Mouse (Mus musculus): ENCODE results near the gene Olfr523.
"Not testable (repeated sequence)": the region's sequence is repeated elsewhere in the genome, so short reads cannot be mapped to it uniquely, and the experiment has no call there.

Olfr523 gene

DNA sequence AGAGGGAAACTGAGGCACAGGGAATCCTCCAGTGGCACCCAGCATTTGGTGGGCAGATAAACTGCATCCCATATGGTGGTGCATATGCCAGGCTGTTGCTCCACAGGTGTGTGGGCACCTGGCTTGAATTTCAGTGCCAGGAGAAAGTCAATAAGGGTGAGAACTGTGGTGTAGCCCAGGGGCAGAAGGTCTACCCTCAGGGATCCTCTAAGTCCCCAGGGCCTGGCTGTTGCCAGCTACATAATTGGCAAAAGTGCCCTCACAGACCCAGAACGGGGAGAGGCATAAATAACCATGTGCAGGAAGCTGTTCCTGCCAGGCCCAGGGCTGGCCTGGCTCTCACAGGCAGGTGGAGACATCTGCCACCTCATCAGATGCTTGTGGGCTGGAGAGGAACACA lies at the start of gene Olfr523:
TSS of gene Olfr523 (plus strand) at position 282 of the 400 bp plus-strand sequence.
- DNase-seq (ENCODE audit: low read depth) = no peak

DNA sequence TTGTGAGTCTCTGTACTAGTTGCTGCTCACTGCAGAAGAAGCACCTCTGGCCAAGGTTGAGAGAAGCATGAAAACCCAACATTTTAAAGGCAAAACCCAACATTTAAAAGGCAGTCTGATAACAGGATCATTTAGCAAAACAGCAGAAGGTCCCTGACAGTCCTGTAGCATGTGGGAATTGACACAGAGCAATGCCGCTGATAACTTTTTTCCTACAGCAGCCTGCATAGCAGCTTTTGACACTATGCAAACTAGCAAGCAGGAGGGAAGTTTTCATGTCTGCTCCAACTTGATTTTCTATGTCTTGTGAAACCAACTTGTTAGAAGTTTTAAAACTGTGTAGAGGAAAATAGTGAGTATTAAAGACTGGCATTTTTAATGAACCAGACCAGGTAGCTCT lies 48.6 kb upstream of the Olfr523 start:
- no peak for DNase-seq (ENCODE audit: low read depth)

DNA sequence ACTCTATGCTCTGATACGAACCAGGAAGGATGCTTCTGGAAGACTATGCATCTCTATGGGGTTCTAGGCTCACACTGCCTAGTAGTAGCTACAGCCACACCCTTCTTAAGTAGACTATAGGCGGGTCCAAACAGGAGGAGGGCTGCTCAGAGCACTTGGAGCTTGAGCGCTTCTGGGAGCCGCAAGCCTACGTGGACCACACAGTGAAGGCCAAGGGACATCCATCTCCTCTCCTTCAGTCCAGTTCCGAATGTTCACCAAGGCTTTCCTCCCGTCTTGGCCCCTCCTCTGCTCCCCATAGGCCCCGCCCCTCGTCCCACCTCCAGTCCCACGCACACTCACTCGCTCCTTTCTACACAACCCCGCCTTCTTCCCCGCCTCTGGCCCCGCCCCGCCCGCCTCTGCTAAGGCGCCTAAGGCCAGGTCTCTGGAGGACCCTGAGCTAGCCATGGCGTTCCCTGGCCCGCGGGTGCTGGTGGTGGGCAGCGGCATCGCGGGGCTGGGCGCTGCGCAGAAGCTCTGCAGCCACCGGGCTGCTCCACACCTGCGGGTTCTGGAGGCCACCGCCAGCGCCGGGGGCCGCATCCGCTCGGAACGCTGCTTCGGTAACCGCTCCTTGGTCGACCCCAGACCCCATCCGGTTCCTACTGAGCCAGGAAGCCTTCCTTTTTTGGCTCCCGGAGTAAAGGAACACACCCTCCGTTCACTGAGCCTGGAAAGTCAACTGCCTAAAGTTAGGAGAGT lies 47.6 kb upstream of the Olfr523 start:
- DNase-seq (ENCODE audit: low read depth) = peak; percentile 91

DNA sequence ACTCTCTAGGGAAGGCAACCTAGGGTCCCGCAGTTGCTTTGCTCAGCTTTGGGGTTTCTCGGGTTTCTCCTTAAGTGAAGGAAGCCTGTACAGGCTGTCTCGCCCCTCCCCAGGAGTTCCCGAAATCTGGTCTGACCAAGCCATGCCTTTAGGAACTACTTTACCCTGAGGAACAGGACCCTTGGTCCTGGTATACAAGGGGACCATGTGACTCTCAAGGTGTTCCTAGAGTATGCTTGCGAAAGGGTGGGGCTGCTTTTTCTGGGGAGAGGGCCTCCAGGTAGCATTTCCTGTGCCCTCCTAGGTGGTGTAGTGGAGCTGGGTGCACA lies 47.0 kb upstream of the Olfr523 start:
- no peak for DNase-seq (ENCODE audit: low read depth)

DNA sequence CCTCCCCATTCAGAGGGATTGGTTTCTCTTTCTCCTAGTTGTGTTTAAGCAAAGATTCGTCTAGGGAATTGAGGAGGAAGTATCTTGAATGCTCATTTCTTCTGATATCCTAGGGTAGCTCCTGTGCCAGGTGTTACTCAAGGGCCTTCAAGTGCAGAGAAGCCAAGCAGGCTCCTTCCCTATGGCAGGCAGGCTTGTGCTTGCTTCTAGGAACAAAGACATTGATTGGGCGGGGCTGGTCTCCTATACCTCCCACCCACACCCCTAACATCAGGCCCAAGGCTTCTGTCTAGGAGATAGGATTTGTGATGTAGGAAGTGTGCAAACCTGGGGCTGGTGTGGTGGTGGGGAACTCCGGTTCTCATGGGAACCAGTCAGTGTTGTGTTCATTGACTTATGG lies 46.1 kb upstream of the Olfr523 start:
- DNase-seq (ENCODE audit: low read depth) = no peak

DNA sequence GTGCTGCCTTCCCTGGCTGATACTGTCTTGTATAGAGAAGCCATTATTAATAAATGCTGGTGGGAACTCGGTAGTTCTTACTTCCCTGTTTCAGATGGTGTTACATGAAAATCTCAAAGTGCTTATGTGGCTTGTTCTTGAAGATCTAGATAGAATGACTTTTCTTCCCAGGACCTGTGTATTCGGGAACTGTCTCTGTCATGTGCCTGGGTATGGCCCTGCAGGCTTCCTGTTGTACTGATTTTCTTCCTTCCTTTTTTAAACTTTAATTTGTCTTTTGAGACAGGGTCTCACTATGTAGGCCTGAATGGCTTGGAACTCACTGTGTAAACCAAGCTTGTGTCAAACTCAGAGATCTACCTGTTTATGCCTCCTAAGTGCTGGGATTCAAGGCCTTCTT lies 45.1 kb upstream of the Olfr523 start:
- DNase-seq (ENCODE audit: low read depth) = no peak

DNA sequence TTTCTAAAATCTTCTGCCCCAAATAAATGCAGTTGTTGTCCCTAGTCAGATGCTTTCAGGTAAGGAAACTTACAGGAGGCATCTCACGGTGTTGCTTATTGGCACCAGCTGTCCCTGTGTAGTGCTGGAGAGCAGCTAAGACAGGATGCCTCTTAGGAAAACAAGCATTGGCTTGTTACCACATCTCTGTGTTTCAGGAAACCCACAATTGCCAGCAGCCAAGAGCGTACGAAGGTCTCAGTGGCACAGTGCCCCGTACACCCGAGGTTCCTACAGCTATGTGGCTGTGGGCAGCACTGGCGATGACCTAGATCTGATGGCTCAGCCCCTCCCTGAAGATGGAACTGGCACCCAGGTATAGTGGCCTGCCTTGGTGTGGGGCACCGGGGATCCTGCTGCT lies 40.8 kb upstream of the Olfr523 start:
- not testable (repeated sequence) for DNase-seq (ENCODE audit: low read depth)

DNA sequence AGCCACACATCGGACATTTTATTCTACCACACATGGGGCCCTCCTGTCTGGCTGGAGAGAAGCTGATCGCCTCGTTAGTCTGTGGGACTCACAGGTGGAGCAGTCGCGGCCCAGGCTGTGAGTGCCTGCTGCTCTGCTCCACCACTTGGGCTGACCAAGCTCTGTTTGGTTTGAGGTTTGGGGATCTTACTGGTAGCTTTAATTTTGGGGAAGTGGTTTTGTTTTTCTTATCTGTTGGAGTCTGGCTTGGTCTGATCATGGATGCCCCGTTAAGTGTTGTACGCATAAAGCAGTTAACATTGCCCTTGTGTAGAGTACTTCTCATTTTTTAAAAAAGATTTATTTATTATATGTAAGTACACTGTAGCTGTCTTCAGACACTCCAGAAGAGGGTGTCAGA lies 39.0 kb upstream of the Olfr523 start:
- not testable (repeated sequence) for DNase-seq (ENCODE audit: low read depth)

DNA sequence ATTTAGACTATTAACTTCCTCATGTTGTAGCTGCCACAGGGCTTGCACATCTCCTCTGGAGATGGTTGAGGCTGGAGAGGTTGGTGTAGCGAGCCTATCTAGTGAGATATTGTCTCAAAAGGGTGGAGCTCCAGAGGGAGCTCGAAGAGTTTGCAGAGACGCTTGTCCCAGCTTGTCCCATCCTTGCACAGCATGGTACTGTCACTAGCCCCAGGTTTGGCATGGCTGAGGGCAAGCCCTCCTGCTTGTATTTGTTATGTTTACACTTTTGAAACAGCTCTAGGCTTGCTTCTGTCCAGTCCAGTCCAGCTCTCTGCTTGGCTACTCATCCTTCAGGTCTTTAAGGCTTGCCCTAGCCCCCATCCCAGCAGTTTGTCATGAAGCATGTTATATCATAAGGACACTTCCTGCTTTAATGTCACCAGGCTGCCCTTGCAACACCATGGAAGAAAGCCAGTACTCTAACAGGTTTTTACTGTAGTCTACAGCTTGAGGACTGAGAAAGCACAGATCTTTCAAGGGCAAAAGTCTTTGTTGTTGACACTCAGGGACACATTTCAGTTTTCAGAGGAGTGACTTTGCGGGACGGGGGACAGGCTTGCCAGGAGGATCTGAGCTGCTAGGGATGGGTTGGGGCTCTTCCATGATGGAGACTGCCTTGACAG lies 37.8 kb upstream of the Olfr523 start:
- DNase-seq (ENCODE audit: low read depth) = no peak

DNA sequence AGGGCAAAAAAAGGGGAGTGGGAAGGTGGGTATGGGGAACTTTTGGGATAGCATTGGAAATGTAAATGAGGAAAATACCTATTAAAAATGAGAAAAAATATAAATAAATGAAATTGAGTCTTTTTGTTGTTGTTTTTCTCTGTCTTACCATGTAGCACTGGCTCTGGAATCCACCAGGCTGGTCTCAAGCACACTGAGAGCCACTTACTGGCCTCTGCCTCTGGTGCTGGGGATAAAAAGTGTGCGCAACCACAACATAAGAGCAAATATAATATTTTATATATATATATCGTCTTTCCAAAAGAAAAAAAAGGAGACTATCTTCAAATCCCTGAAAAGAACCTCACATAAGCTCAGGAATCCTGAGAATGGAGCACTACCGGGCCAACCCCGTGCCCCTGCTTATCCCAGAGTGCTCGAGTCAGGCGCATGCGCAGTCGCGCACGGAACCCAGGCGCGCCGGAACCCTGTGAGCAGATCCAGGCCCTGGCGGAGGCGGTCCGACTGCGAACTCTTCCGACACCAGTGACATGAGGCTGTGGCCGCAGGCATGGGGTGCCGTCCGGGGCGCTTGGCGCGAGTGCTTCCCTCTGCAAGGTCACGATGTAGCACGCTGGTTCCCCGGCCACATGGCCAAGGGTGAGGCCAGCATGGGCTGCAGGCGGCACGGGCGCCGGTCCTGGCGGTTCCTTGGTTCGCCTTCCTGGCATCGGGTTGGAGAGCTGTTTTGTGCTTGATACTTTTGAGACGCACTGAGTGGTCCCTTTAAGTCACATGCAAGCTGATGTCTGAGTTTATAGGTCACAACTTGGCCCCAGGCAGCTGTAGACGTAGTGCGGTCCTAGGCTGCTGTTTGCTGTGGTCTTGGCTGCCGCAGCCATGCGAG lies 35.6 kb upstream of the Olfr523 start, which contains the start of gene Mtg1:
TSS of gene Mtg1 (plus strand) at position 430 of the 886 bp plus-strand sequence.
- DNase-seq (ENCODE audit: low read depth) = peak; percentile 98

DNA sequence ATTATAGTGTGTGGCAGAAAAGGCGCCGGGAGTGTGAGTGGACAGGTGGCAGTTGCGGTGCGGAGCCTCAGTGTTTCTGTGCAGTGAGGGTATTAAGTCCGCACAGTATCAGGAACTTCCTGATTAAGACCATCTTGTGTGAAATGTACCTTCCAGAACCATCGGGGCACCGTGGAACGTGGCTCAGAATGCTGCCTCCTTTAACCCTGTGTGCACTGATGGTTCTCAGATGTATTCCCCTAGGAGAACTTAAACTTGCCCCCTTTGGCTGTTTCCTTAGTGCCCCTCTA lies 35.1 kb upstream of the Olfr523 start:
- no peak for DNase-seq (ENCODE audit: low read depth)

DNA sequence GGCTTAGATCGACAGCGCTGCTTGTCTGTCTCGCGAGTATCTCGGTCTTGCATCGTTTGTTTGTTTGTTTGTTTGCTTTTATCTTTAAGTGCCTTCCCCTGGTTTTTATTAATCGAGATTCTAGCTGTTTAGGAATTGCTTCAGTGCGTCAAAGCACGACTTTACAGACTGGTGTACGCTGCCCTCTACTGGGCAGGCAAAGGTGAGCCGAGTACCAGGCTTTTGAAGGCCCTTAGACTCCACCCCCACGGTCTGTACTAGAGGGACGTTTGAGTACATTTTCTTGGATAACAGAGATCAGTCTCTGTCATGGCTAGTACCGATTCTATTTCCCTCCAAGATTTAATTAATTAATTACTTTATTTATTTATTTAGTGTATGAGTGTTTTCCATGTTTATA lies 31.7 kb upstream of the Olfr523 start:
- DNase-seq (ENCODE audit: low read depth) = peak; percentile 86

DNA sequence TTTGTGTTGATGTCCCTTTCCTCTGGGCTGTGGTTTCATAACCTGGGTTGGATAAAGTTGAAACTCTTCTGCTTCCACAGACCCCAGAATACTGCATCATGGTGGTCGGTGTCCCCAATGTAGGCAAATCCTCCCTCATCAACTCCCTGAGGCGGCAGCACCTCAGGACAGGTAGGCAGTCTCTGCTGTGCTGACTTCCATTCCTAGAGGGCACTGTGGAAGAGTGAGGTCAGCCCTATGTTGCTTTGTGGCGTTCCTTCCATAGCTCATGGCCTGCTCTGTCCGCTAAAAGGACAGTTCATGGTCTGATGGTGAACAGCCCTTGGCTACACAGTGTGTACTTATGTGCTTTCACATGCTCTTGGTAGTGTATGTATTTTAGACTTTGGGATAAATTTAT lies 28.5 kb upstream of the Olfr523 start:
- DNase-seq (ENCODE audit: low read depth) = no peak

DNA sequence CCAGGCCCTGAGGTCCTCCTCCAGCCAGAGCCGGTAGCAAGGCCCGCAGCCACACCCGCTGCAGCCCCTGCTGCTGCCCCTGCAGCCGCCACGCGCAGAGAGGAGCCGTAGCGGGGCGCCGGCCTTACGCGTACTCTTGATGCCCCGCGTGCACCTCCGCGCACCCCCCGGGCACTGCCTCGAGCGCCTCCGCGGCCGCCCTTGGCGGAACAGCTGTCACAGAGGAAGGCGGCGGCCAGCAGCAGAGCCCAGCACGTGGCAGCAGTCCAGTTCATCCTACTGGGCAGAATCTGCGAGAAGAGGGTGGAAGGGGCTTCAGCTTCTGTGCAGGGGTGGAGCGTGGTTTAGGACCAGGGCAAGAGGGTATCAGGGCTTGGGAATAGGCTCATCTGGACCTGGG lies 19.6 kb upstream of the Olfr523 start:
- DNase-seq (ENCODE audit: low read depth) = no peak

DNA sequence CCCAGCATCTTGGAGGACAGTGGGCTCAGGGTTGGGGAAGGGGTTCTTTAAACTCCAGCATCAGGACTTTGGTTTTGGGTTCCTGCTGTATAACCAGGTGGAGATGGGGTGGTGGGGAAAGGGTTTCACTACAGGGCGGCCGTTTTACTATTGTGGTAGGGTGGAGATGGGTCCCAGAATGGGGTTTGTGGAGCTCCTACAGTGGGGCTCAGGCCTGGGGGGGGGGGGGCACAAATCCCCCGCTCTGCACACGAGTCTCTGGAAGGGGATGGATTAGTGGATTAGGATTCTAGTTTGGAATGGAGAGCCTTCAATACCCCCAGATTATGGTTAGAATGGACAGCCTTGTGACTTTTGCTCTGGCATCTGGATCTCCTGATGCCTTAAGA lies 19.2 kb upstream of the Olfr523 start:
- DNase-seq (ENCODE audit: low read depth) = no peak

DNA sequence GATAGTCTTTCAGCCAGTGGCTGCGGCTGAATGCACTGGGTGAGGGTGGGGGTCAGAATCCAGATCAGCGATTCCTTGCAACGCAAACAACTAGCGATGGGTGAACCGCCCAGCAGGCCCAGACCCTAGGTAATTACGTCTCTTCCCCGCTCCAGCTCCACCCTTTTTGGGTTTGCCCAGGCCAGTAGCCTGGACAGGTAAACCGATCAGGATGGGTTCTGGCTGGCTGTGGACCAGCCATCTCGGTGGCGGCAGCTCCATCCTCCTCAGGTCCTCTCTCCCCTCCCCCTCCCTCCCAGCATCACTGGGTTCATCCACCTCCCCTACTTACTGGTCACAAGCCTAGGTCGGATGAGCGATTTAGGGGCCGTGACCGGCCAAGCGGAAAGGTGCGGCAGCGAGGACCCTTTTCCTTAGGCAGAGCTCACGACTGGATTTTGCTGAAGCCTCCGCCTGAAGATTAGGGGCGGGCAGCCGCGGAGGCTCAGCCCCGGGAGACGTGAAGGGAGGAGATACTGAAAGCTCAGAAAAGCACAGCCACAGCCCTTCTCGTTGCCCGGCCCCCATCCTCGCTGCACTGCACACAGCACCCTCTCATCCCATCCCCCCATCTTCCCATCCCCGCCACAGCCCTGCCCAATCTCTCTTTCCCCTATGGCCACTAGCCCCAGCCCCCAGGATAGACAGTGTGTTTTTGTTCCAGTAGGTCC lies 18.6 kb upstream of the Olfr523 start, which contains the start of gene Sprn:
TSS of gene Sprn (minus strand) at position 660 of the 710 bp plus-strand sequence.
- DNase-seq (ENCODE audit: low read depth) = no peak

DNA sequence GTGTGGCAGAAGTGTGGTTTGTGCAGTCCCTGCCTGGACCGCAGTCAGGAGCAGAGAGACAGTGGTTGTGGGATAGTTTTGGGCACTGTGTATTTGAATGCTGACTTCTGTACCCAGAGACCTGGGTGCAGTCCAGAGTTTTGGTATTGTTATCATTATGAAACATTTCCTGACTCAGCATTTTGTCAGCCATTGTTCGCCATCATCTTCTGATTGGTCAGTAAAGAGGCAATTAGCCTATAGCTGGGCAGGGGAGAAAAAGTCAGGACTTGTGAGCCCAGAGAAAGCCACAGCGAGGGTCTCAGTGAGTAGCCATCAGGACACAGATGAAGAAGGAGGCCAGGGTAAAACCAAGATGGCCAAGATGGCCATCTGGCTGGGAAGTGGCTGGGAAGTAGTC lies 12.7 kb upstream of the Olfr523 start:
- no peak for DNase-seq (ENCODE audit: low read depth)

DNA sequence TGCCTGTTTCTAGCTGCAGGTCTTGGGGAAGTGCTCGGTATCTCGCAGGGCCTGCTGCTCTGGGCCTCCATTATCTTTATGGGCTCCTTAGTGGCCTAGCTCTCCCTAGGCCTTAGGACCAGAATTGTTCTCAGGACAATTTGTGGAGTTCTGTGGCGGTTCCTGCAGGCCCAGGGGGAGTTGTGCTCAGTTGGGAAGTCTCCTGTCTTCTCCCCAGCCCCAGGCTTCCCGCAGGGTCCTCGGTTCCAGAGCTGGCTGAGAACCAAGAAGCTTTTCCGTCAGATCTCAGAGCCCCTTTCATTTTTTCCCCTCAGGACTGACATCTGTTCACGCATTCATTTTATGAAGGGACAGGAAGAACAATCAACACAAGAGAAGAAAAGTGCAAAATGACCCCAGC lies 8.4 kb upstream of the Olfr523 start, which contains the start of gene Olfr522:
TSS of gene Olfr522 (minus strand) at position 101 of the 400 bp plus-strand sequence.
- no peak for DNase-seq (ENCODE audit: low read depth)

DNA sequence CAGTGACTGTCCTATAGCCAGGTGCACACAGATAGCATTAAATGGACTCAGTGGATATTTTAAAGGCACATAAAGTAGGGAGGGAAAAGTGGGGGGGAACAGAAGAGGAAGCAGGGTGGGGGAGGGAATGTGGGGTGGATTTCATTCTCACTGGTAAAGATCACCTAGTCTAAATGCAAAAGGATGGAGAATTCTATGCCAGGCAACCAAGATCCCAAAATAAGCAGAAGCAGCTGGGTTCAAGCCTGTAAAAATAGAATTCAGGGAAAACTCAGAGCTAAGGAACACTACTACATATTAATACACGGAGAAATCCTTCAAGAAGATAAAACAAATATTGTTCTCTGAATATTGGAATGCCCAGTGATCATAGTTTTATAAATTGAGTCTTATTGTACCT lies 5.1 kb upstream of the Olfr523 start:
- DNase-seq (ENCODE audit: low read depth) = no peak

DNA sequence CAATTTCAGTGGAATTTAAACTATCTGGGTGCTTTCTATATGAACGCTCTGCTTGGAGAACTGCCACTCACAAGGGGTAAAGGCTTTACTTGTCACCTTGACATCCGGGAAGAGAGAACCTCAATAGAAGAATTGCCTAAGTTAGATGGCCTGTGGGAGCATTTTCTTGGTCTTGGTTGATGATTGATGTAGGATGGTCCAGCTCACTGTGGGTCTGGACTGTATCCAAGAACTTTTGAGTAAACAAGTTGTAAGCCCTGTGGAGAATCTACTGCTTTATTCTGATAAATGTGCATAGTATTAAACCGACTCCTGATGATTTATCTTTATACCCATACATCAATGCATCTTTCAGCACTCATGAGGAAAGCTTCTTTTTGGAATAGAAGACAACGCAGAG lies 3.6 kb upstream of the Olfr523 start:
- DNase-seq (ENCODE audit: low read depth) = no peak

DNA sequence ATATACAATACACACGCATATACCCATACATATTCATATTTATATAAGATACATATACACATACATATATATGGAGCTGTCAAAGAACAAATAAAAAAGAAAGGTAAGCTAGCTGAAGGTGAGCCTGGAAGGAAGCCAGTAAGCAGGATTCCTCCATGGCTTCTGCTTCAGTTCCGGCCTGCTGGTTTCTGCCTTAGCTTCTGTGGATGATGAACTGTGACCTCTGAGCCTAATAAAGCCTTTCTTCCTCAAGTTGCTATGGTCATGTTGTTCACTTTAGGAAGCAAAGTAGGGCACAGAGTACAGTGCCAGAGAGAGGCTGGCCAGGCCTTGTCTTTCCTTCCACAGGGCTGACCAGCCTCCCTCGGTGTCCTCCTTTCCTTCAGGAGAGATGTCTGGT lies 2.2 kb upstream of the Olfr523 start:
- DNase-seq (ENCODE audit: low read depth) = no peak

DNA sequence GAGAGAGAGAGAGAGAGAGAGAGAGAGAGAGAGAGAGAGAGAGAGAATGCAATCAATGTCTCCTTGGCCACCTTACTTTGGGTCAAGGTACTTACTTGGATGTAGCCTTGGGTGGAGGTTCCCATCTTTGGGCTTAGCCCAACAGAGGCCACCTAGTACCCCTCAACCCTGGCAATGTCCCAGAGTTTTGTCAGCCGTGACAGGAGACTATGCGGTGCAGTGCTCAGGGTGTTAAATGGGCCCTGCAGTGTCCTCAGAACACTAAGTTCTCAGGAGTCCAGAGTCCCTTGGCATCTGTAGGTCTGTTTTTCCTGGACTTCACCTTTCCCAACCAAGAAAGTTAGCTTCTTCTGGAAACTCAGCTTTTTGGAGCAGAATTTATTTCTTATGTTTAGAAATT lies 6.2 kb downstream of the Olfr523 start:
- DNase-seq (ENCODE audit: low read depth) = no peak
